Mouse (Mus musculus): Measurements from ENCODE around the gene Prkg1. TPM values are rescaled to one million over a fixed set of nuclear protein-coding genes. Genes with fewer than 3 reads are reported as not detected.
A peak's percentile ranks its signal among the peaks of the same experiment; 100 is the strongest.
"Not testable (repeated sequence)": the region's sequence is repeated elsewhere in the genome, so short reads cannot be mapped to it uniquely, and the experiment has no call there.

Gene Prkg1
- total RNA-seq, 2 experiments from 2014 or later = 24.6 to 25.7 TPM

- Histone ChIP-seq H3K27ac (no peak overlapping the region), H3K4me3 (no peak overlapping the region)
- DNase-seq (ENCODE audit: low spot score in 2 of 2) = no peak
- no peak for TF ChIP-seq CTCF (conservative IDR thresholded peaks at IDR 0.05)
These were observed 1214.8 kb downstream of the Prkg1 start for GRCm38 (mm10) chr19:30549854-30550647.

GRCm38 (mm10) chr19:30549044-30549853 is 1215.6 kb downstream of the Prkg1 start, which contains the start of gene Dkk1:
Gene Dkk1, minus strand, starts transcription at chr19:30549665.
- H3K27ac ChIP-seq = no peak within 1 kb of the TSS
- H3K4me3 ChIP-seq = peak within 1 kb of the TSS; percentile 6; the same call in 1 of the 2 replicates
- no peak for DNase-seq (ENCODE audit: low spot score in 2 of 2)
- TF ChIP-seq CTCF (conservative IDR thresholded peaks at IDR 0.05) = peak; percentile 50

GRCm38 (mm10) chr19:30548411-30549043 is 1216.3 kb downstream of the Prkg1 start:
- DNase-seq (ENCODE audit: low spot score in 2 of 2) = no peak
- no peak for TF ChIP-seq CTCF (conservative IDR thresholded peaks at IDR 0.05)
- H3K4me3 ChIP-seq = no peak overlapping the region

GRCm38 (mm10) chr19:30539365-30539941 is 1225.4 kb downstream of the Prkg1 start:
- not testable (repeated sequence) for H3K27ac ChIP-seq; DNase-seq (ENCODE audit: low spot score in 2 of 2)
- H3K4me3 ChIP-seq = peak overlapping the region; percentile 41; the same call in 1 of the 2 replicates

More at GRCm38 (mm10) chr19:30548411-30549043, 1216.3 kb downstream of the Prkg1 start:
- no peak overlapping the region for H3K27ac ChIP-seq

- H3K27ac ChIP-seq = no peak overlapping the region
- H3K4me3 ChIP-seq = no peak overlapping the region
- TF ChIP-seq CTCF (conservative IDR thresholded peaks at IDR 0.05) = no peak
- no peak for DNase-seq (ENCODE audit: low spot score in 2 of 2)
These were observed 1248.1 kb downstream of the Prkg1 start for GRCm38 (mm10) chr19:30516771-30517170.

Other genes with a start within 250 kb of the Prkg1 start
- gene A1cf, start 103.7 kb upstream of the Prkg1 start, total RNA-seq (2021) = not detected